Mouse (Mus musculus) large intestine, adult 2 months (tissue): ENCODE measurements around the gene Sbno1. TPM values are rescaled to one million over a fixed set of nuclear protein-coding genes. Genes with fewer than 3 reads are reported as not detected.
"Not testable (repeated sequence)": the region's sequence is repeated elsewhere in the genome, so short reads cannot be mapped to it uniquely, and the experiment has no call there.

Experiments
- DNase-seq: peaks from one replicate; pipeline ENCODE4 v3.0.0-alpha.2; 2012; ENCODE audit warnings: low read depth, low spot score
- WGBS: fragments of 180-500 bp; shearing (Covaris S2); methylation state at CpG from one replicate; pipeline ENCODE4 v1.1.7; 2018; 5-methylcytosine and 5-hydroxymethylcytosine counted together
- polyA plus RNA-seq: library from polyadenylated mRNA; depleted of rRNA; stranded (reverse); fragments of >200 nt; gene quantifications from 2 replicates; pipeline ENCODE4 v1.2.3, GENCODE M21; 2012; rRNA removed

Sbno1 gene
- polyA plus RNA-seq, 1 experiment, result 9.9 TPM

DNA sequence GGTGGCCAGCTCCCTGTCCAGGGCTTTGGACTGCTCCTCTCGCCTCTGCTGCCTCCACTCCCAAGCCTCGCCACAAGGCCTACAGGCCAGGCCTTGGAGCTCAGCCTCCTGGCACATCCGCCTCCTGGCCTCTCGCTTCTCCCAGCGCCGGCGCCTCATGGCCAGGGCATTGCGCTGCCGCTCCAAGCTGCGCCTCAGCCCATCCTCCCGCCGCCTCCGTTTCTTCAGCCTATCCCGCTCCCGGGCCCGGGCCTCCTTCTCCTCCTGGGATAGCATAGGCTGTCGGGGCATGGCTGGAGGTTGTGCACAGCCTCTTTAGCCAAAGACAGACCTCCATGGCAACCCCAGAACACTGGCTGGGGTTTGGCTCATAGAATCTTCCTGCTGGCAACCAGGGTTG, 76.6 kb downstream of the Sbno1 start:
- WGBS, result 92% methylated on average over 17 of the region's 17 CpGs
- no peak for DNase-seq

- DNase-seq, result no peak
- WGBS, result 70% methylated on average over 8 of the region's 8 CpGs
Measured at GRCm38 (mm10) chr5:124342897-124343296, 82.9 kb downstream of the Sbno1 start.

DNA sequence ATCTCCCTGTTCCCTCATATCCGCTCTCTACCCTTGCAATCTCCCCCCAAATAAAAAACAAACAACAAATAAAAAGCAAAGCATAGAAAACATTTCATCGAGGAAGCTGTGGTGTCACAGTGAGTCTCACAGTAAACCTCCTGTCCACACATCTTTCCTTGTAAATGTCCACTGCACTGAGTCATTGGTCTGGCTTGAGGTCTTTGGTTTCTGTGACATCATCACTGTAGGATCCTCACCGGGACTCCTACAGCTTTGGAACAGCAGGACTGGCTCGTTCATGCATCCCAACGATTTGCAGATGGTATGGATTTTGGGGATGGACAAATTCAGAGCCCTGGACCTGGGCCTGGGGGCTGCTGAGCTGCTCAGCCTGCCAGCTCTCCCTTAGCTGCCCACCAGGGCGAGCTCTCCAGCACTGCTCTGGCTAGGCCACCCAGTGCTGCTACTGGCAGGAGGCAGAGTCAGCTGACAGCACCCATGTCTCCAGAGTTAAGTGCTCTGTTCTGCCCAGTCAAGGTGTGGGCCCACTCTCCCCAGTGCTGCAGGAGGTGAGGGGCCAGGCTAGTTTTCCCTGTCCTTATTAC, 84.0 kb downstream of the Sbno1 start:
- DNase-seq, result not testable (repeated sequence)
- 63% methylated on average over 6 of the region's 6 CpGs for whole genome bisulfite sequencing

- WGBS, result 91% methylated on average over 8 of the region's 8 CpGs
- DNase-seq, result no peak
Measured at GRCm38 (mm10) chr5:124338791-124339190, 87.0 kb downstream of the Sbno1 start.

DNA sequence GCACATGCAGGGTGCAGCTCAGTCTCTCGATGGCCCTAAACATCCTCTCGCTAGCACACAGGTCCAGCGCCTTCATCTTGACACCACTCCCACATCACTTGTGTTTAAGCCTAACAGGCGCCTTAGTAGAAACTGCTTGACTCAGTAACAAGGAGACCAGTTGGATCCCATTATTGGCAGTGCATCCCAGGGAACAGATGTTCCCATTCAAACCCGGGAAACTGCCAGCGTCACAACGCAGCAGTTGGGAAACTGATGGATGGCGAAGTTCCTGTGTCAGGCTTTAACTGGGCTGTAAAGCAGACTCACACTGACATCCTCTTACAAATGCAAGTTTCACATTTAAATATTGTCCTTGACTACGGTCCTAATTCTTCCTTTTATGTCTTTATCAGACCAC, 87.9 kb downstream of the Sbno1 start:
- DNase-seq, result no peak
- 66% methylated on average over 9 of the region's 9 CpGs for WGBS

DNA sequence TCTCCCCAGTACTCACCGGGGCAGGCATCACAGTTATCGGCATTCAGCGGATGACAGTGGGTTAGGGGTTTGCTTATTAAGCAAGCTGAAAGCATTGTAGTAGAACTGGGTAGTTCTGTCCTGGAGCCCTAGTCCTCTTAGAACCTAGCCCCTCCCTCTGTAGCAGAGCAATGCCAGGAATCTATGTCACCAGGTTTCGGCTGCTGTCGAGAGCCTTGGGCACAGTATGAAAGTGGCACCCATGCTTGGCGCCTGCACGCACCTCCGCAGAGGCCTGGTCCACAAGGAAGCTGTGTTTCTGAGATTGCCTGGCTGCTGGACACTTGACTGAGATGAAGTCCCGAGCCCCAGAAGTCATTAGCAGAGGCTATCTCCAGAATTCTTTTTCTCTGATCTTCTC, 88.7 kb downstream of the Sbno1 start:
- WGBS, result 91% methylated on average over 9 of the region's 9 CpGs
- no peak for DNase-seq

GRCm38 (mm10) chr5:124334392-124334791, 91.4 kb downstream of the Sbno1 start:
- DNase-seq, result no peak
- 74% methylated on average over 6 of the region's 6 CpGs for WGBS

DNA sequence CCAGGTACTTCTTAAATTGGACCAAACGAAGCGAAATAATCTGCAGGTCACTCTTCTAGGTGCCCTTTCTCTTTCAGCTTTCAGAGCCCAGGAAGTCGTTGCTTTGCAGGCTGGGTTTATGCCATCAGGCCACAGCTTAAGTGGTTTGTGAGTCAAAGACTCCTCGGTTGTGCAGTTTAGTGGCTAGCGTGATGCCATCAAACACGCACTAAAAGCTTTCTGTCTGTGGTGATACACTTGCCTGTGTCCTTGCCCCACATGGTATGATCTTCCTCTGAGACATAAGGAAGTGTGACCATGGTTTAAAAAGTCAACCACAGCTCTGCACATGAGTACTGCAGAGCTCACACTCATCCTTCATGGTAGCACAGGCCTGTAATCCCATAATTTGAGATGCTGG, 95.7 kb downstream of the Sbno1 start:
- no peak for DNase-seq
- WGBS, result 82% methylated on average over 6 of the region's 6 CpGs

- peak; percentile 99 for DNase-seq
- under 1% methylated on average over 72 of the region's 72 CpGs for WGBS
Measured at GRCm38 (mm10) chr5:124327510-124328364, 98.1 kb downstream of the Sbno1 start, which contains the start of the genes Mphosph9 and 2810006K23Rik. Mphosph9 (minus strand) TSS chr5:124327972. 2810006K23Rik (plus strand) TSS chr5:124328089.

DNA sequence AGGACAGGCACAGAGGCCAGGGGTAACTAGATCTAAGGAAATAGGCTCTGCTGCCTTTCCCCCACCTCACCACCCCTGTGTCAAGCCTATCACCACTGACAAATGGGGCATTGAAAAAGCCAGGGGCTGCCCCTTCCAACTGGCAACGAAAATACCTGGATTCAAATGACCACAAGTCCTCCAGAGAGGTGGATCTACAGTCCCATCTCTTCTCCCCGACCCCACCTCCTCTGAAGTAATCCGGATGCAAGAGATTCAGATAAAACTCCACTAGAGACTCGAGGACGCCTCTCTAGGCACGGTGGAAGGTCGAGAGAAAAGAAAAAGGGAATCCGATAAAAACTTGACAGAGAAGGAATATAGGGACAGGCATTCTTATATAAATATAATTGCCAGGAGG, 99.0 kb downstream of the Sbno1 start:
- DNase-seq, result no peak
- WGBS, result 2% methylated on average over 8 of the region's 8 CpGs

Other genes starting within 250 kb of the Sbno1 start
- gene Pitpnm2, start 176.2 kb downstream of the Sbno1 start, polyA plus RNA-seq, result 8.8 and 14.1 TPM in 2 replicates
- 2.2 and 3.5 TPM in 2 replicates for gene Mphosph9, start 98.0 kb downstream of the Sbno1 start, polyA plus RNA-seq
- 3.9 and 4.1 TPM in 2 replicates for gene 2810006K23Rik, start 97.9 kb downstream of the Sbno1 start, polyA plus RNA-seq
- gene Cdk2ap1, start 62.9 kb downstream of the Sbno1 start, polyA plus RNA-seq, result 97.9 and 118 TPM in 2 replicates
- 56.4 and 93.1 TPM in 2 replicates for gene Kmt5a, start 13.9 kb upstream of the Sbno1 start, polyA plus RNA-seq
- gene Rilpl2, start 52.4 kb upstream of the Sbno1 start, polyA plus RNA-seq, result 26.3 and 28.0 TPM in 2 replicates
- 3.4 and 3.8 TPM in 2 replicates for gene Snrnp35, start 57.1 kb upstream of the Sbno1 start, polyA plus RNA-seq
- 1.8 and 2.9 TPM in 2 replicates for gene Rilpl1, start 105.4 kb upstream of the Sbno1 start, polyA plus RNA-seq
- gene Tmed2, start 114.7 kb upstream of the Sbno1 start, polyA plus RNA-seq, result 129 and 151 TPM in 2 replicates
- gene Ddx55, start 126.9 kb upstream of the Sbno1 start, polyA plus RNA-seq, result 8.9 and 12.1 TPM in 2 replicates
- gene Eif2b1, start 153.1 kb upstream of the Sbno1 start, polyA plus RNA-seq, result 31.7 and 33.1 TPM in 2 replicates
- 38.3 and 40.0 TPM in 2 replicates for gene Gtf2h3, start 153.1 kb upstream of the Sbno1 start, polyA plus RNA-seq
- gene Atp6v0a2, start 202.6 kb upstream of the Sbno1 start, polyA plus RNA-seq, result 90.0 and 137 TPM in 2 replicates